Mouse (Mus musculus) brown adipose tissue, adult 24 weeks (tissue): ENCODE results near the gene Nod2. TPM values are rescaled to one million over a fixed set of nuclear protein-coding genes. Genes with fewer than 3 reads are reported as not detected.

ENCODE experiments used
- H3K27ac ChIP-seq: fragments of 200-500 bp; replicated peaks from 2 replicates; pipeline ENCODE4 v1.5.1; 2012; ENCODE audit warnings: low read depth, mild to moderate bottlenecking, low read length
- H3K4me1 ChIP-seq: fragments of 200-500 bp; 2 replicates; pipeline ENCODE4 v1.6.1; 2012; ENCODE audit warnings: low read length, mixed read lengths; ENCODE audit not compliant: control insufficient read depth, insufficient read depth, insufficient read length
- H3K4me3 ChIP-seq: fragments of 200-500 bp; 2 replicates; pipeline ENCODE4 v1.5.1; 2012; ENCODE audit warnings: low read depth, mild to moderate bottlenecking, low read length, moderate library complexity; ENCODE audit not compliant: insufficient read depth
- polyA plus RNA-seq: library from polyadenylated mRNA; stranded (reverse); fragments of >200 nt; gene quantifications from 2 replicates; pipeline ENCODE4 v1.2.4, GENCODE M21; 2012; ENCODE audit not compliant: missing spikeins, insufficient read depth, insufficient read length

The Nod2 gene
- polyA plus RNA-seq, 1 experiment: 0.24 TPM

GRCm38 (mm10) chr8:88624276-88624675 is 22.8 kb upstream of the Nod2 start:
- Histone ChIP-seq H3K4me1 (peaks cover 13% of the 10 kb centered on the region), H3K4me3 (no peak overlapping the region), H3K27ac (no peak overlapping the region)

GRCm38 (mm10) chr8:88626433-88626832 is 20.7 kb upstream of the Nod2 start:
- Histone ChIP-seq H3K27ac (no peak overlapping the region), H3K4me1 (peaks cover 22% of the 10 kb centered on the region), H3K4me3 (0 out of 2 replicates have a peak overlapping the region, but pooled peaks have one; percentile 67)

- H3K4me1 ChIP-seq: peaks cover 22% of the 10 kb centered on the region
- H3K27ac ChIP-seq: no peak overlapping the region
- peak overlapping the region; percentile 67 for H3K4me3 ChIP-seq
These were observed 20.2 kb upstream of the Nod2 start for GRCm38 (mm10) chr8:88626940-88627264.

DNA sequence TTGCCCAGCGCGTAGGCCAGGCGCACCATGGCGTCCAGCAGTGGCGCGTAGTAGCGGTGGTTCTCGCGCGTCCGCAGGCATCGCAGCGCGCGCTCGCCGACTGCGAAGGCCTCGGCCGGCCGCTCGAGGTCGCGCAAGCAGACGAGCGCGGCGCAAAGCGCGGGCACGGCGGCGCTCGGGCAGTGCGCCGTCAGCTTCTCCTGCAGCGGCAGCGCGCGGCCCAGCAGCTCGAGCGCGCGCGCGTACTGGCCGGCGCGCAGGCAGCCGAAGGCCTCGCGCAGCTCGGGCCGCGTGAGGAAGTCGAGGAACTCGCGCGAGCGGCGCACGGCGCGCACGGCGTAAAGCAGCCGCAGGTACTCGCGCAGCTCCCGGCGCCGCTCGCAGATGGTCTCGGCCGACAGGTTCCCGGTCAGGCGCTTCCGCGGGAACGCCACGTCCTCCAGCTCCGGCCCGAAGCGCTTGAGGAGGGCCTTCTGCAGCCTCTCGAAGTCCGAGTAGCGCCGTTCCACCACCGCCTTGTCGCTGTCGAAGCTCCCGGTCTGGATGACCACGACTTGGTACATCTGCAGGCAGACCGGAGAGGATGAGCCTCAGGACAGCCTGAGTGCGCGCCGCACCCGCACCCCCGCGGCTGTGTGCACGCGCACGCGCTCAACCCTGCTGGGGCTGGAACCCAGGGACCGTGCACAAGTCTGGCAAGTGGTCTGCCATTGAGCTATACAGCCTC is 19.7 kb upstream of the Nod2 start:
- Histone ChIP-seq H3K4me1 (peaks cover 24% of the 10 kb centered on the region), H3K27ac (peak overlapping the region; percentile 73), H3K4me3 (peak overlapping the region; percentile 67)

DNA sequence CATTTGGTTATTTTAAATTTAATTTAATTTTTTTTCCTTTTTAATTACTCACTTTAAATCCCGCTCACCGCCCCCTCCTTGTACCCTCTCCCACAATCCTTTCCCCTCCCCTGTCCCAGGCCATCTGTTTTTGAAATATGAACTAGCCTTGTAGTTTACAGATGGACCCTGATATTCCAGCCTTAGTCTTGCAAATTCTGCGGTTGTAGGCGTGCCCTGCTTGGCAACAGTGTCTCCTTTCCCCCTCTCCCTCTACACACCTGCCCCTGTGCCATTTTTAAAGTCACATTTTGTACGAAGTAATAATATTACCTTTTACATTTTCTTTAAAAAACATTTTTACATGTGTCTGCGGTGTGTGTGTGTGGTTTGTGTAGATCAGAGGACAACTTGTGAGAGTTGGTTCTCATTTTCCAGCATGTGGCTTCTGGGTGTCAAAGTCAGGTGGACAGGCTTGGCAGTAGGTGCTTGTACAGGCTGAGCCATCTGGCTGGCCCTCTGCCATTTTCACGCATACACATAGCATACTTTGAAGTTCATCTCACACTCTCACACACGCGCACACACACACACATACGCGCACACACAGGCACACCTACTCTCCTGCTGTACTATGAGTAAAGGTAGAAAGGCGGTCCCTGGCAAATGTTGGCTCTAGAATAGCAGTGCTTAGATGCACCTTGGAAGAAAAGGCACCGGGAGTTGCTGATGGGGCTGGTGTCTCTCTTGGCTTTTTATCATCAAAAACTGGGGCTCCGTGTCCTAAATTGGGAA is 18.9 kb upstream of the Nod2 start:
- peaks cover 24% of the 10 kb centered on the region for H3K4me1 ChIP-seq
- no peak overlapping the region for H3K27ac ChIP-seq
- peak overlapping the region; percentile 67; the same call in 1 of the 2 replicates for H3K4me3 ChIP-seq

- H3K27ac ChIP-seq: peak overlapping the region; percentile 51; the same call in 1 of the 2 replicates
These were observed 16.9 kb upstream of the Nod2 start for GRCm38 (mm10) chr8:88630225-88630624.

GRCm38 (mm10) chr8:88631081-88631480 is 16.0 kb upstream of the Nod2 start:
- Histone ChIP-seq H3K4me3 (no peak overlapping the region), H3K4me1 (peaks cover 37% of the 10 kb centered on the region), H3K27ac (peak overlapping the region; percentile 51; the same call in 1 of the 2 replicates)

More at GRCm38 (mm10) chr8:88630225-88630624, 16.9 kb upstream of the Nod2 start:
- H3K4me3 ChIP-seq: no peak overlapping the region
- peaks cover 31% of the 10 kb centered on the region for H3K4me1 ChIP-seq

GRCm38 (mm10) chr8:88633343-88633765 is 13.8 kb upstream of the Nod2 start:
- Histone ChIP-seq H3K4me1 (peaks cover 37% of the 10 kb centered on the region), H3K4me3 (no peak overlapping the region), H3K27ac (peak overlapping the region; percentile 94)

DNA sequence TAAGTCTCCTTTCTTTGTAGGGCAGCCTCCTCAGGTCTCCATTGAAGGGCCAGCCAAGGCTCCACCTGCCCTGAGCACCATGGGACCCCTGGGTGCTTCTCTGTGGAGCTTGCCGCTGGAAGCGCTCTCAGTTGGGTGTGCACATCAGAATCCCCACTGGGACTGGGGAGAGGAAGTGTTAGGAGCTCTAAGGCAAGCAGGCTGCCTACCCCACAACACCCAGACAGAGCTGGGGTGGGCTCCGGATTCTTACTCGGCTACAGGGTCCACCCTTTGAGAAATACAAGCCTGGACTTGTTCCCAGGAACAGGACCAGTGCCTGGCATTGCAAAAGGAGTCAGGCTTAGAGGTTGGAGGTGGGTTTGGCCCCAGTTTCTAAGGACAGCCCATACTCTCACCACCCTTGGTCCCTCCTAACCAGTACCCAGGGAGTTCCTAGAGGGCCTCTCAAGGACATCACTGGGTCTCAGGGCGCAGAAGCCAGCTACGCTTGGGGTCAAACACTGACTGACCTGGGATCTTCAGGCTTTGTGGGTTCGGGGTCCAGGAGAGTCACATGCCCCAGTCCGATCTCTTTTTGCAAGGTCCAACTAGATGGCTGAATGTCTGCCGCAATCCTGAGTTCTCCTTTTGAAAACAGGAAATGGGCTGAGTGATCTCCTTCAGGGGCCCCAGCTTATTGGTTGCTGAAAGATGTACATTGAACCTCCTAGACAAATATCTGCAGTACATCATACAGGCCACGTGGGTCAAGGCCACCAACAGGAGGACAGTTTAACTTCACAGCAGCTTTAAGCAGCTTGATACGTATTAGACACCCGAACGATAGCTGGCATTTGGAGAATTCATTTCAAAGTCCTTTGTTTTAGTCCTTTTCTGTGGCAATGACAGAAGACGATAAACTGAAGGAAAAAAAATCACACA is 11.4 kb upstream of the Nod2 start, which contains the start of gene Snx20:
Snx20 (minus strand) TSS at position 655 of the 924 bp plus-strand sequence.
- peak within 1 kb of the TSS; percentile 57 for H3K4me3 ChIP-seq
- peak within 1 kb of the TSS; percentile 76 for H3K27ac ChIP-seq
- H3K4me1 ChIP-seq: peaks cover 20% of the 10 kb centered on the region

DNA sequence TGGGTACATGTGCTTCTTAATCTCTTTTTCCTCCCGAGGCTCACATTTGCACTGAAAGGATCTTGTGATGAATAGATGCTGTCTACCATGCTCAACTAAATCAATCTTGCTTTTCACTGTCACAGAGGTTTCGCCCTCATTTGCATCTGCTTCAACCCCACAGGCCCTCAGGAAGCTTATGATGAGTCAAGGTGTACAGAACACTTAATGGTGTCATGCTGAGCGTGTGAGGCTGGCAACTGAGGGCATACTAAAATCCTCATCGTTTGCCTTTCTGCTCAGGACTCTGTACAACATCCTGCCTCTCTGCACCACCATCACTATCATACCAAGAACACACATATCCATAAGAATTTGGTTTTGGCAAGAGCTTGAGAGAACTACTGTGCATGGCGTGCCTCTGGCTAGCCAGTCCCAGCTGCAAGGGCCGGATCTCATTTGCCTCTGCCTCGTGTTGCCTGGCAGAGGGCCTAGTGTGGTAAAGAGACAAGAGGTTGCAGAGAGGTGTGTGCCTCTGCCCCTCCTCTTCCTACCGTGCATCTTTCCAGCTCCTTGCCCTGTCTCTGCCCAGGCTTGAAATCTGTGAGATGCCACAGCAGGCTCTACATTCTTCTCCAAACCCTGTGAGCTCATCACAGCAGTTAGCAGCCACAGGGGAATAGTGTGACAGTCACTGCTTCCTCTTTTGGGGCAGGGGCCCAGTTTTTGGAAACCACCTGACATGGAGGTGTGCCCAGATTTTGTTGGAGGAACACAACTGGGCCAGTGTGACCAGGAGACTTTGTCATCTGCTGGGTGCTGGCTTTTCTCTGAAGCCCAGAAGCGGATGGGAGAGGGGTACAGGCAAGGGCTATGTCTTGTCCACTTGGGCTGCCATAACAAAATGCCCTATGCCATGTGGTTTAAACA is 9.8 kb upstream of the Nod2 start:
- no peak overlapping the region for H3K27ac ChIP-seq
- no peak overlapping the region for H3K4me3 ChIP-seq
- H3K4me1 ChIP-seq: peaks cover 18% of the 10 kb centered on the region

- H3K4me1 ChIP-seq: peaks cover 14% of the 10 kb centered on the region
- H3K4me3 ChIP-seq: no peak overlapping the region
- no peak overlapping the region for H3K27ac ChIP-seq
These were observed 8.2 kb upstream of the Nod2 start for GRCm38 (mm10) chr8:88638908-88639307.

GRCm38 (mm10) chr8:88642734-88643564 is 4.2 kb upstream of the Nod2 start:
- H3K4me1 ChIP-seq: peaks cover 4% of the 10 kb centered on the region; the same call in 1 of the 2 replicates
- no peak overlapping the region for H3K27ac ChIP-seq
- H3K4me3 ChIP-seq: no peak overlapping the region

- H3K27ac ChIP-seq: no peak overlapping the region
- peaks cover 32% of the 10 kb centered on the region for H3K4me1 ChIP-seq
- H3K4me3 ChIP-seq: peak overlapping the region; percentile 79
These were observed 1.2 kb downstream of the Nod2 start for GRCm38 (mm10) chr8:88648322-88648721.
